Mouse (Mus musculus): ENCODE measurements around the gene Fbxl8. TPM values are rescaled to one million over a fixed set of nuclear protein-coding genes. Genes with fewer than 3 reads are reported as not detected.
A peak's percentile ranks its signal among the peaks of the same experiment; 100 is the strongest.

The Fbxl8 gene
- polyA plus RNA-seq, 1 experiment: 3.7 TPM

- under 1% methylated on average over 74 of the region's 74 CpGs for WGBS
- Histone ChIP-seq H3K27ac (ENCODE audit: control insufficient read depth, insufficient read depth, low read depth, low read length, poor library complexity) (peak overlapping the region; percentile 22; the same call in 1 of the 2 replicates), H3K4me3 (replicated peaks; ENCODE audit: control insufficient read depth, low read depth, low read length) (peak overlapping the region; percentile 58), H3K4me1 (ENCODE audit: control insufficient read depth, insufficient read depth, low read length) (peaks cover under 1% of the 10 kb centered on the region)
- TF ChIP-seq CTCF (IDR thresholded peaks at IDR 0.05; ENCODE audit: control insufficient read depth, insufficient read depth, low read length): peak; percentile 83
- no peak; the same call in 1 of the 2 replicates for TF ChIP-seq POLR2A (IDR thresholded peaks at IDR 0.05; ENCODE audit: borderline replicate concordance, control insufficient read depth, low read depth, low read length)
These were observed 10.1 kb upstream of the Fbxl8 start for GRCm38 (mm10) chr8:105254152-105254965.

- no peak for TF ChIP-seq CTCF (IDR thresholded peaks at IDR 0.05; ENCODE audit: control insufficient read depth, insufficient read depth, low read length)
- TF ChIP-seq POLR2A (IDR thresholded peaks at IDR 0.05; ENCODE audit: borderline replicate concordance, control insufficient read depth, low read depth, low read length): no peak
- Histone ChIP-seq H3K27ac (ENCODE audit: control insufficient read depth, insufficient read depth, low read depth, low read length, poor library complexity) (peak within 1 kb of the TSS; percentile 22; the same call in 1 of the 2 replicates), H3K4me3 (replicated peaks; ENCODE audit: control insufficient read depth, low read depth, low read length) (peak within 1 kb of the TSS; percentile 58), H3K4me1 (ENCODE audit: control insufficient read depth, insufficient read depth, low read length) (peaks cover 5% of the 10 kb centered on the region)
- WGBS: 2% methylated on average over 14 of the region's 14 CpGs
These were observed 9.5 kb upstream of the Fbxl8 start, which contains the start of gene B3gnt9 for GRCm38 (mm10) chr8:105254966-105255350. Gene B3gnt9 (minus strand): TSS chr8:105255153.

GRCm38 (mm10) chr8:105257318-105258114 lies 6.9 kb upstream of the Fbxl8 start:
- Histone ChIP-seq H3K4me1 (ENCODE audit: control insufficient read depth, insufficient read depth, low read length) (peaks cover 11% of the 10 kb centered on the region), H3K4me3 (replicated peaks; ENCODE audit: control insufficient read depth, low read depth, low read length) (no peak overlapping the region), H3K27ac (ENCODE audit: control insufficient read depth, insufficient read depth, low read depth, low read length, poor library complexity) (no peak overlapping the region)
- WGBS: 80% methylated on average over 7 of the region's 7 CpGs
- no peak for TF ChIP-seq POLR2A (IDR thresholded peaks at IDR 0.05; ENCODE audit: borderline replicate concordance, control insufficient read depth, low read depth, low read length)
- TF ChIP-seq CTCF (IDR thresholded peaks at IDR 0.05; ENCODE audit: control insufficient read depth, insufficient read depth, low read length): no peak

- peak overlapping the region; percentile 39 for H3K4me3 ChIP-seq (replicated peaks; ENCODE audit: control insufficient read depth, low read depth, low read length)
- 51% methylated on average over 55 of the region's 55 CpGs for WGBS
- no peak overlapping the region for H3K27ac ChIP-seq (ENCODE audit: control insufficient read depth, insufficient read depth, low read depth, low read length, poor library complexity)
- TF ChIP-seq POLR2A (IDR thresholded peaks at IDR 0.05; ENCODE audit: borderline replicate concordance, control insufficient read depth, low read depth, low read length): no peak
- TF ChIP-seq CTCF (IDR thresholded peaks at IDR 0.05; ENCODE audit: control insufficient read depth, insufficient read depth, low read length): no peak
- peaks cover 11% of the 10 kb centered on the region for H3K4me1 ChIP-seq (ENCODE audit: control insufficient read depth, insufficient read depth, low read length)
These were observed 5.3 kb upstream of the Fbxl8 start for GRCm38 (mm10) chr8:105258911-105259720.

GRCm38 (mm10) chr8:105259721-105260320 lies 4.6 kb upstream of the Fbxl8 start:
- TF ChIP-seq CTCF (IDR thresholded peaks at IDR 0.05; ENCODE audit: control insufficient read depth, insufficient read depth, low read length): peak; percentile 95
- TF ChIP-seq POLR2A (IDR thresholded peaks at IDR 0.05; ENCODE audit: borderline replicate concordance, control insufficient read depth, low read depth, low read length): peak; percentile 48; the same call in 1 of the 2 replicates
- WGBS: 1% methylated on average over 30 of the region's 30 CpGs
- Histone ChIP-seq H3K4me3 (replicated peaks; ENCODE audit: control insufficient read depth, low read depth, low read length) (peak overlapping the region; percentile 54), H3K4me1 (ENCODE audit: control insufficient read depth, insufficient read depth, low read length) (peaks cover 11% of the 10 kb centered on the region), H3K27ac (ENCODE audit: control insufficient read depth, insufficient read depth, low read depth, low read length, poor library complexity) (no peak overlapping the region; the same call in 1 of the 2 replicates)

- Histone ChIP-seq H3K4me3 (replicated peaks; ENCODE audit: control insufficient read depth, low read depth, low read length) (no peak overlapping the region), H3K4me1 (ENCODE audit: control insufficient read depth, insufficient read depth, low read length) (peaks cover 11% of the 10 kb centered on the region), H3K27ac (ENCODE audit: control insufficient read depth, insufficient read depth, low read depth, low read length, poor library complexity) (no peak overlapping the region)
- WGBS: 85% methylated on average over 7 of the region's 7 CpGs
- TF ChIP-seq POLR2A (IDR thresholded peaks at IDR 0.05; ENCODE audit: borderline replicate concordance, control insufficient read depth, low read depth, low read length) (no peak), CTCF (IDR thresholded peaks at IDR 0.05; ENCODE audit: control insufficient read depth, insufficient read depth, low read length) (no peak)
These were observed 3.9 kb upstream of the Fbxl8 start for GRCm38 (mm10) chr8:105260371-105261099.
